Mouse (Mus musculus): ENCODE measurements at regions not wholly inside any gene's neighbourhood (a gene's known extent, or its start where the extent isn't known, plus 50 kb on each side); places are given as distances from the start of the nearest gene placed in this dataset.
A peak's percentile ranks its signal among the peaks of the same experiment; 100 is the strongest.

DNA sequence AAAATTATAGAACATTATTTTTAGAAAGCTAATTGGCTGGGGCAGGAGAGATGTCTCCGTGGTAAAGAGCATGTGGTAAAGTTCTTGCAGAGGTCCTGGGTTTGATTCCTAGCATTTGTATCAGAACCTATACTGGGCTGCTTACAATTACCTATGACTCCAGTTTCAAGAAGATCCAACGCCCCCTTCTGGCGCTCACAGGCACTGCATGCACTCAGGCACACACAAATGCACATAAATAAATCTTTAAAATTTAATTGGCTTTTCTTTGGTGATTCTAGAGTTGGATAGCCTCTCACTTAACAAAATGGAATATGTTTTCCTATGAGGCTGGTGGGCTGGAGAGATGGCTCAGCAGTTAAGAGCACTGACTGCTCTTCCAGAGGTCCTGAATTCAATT, 219.0 kb upstream of the Amigo2 start:
- no peaks in the 10 kb centered on the region for H3K36me3 ChIP-seq (ENCODE audit: insufficient read depth, low read length)
- DNase-seq (ENCODE audit: low spot score) (no peak), ATAC-seq (ENCODE audit: low FRiP score) (no peak)
- TF ChIP-seq CTCF (IDR thresholded peaks at IDR 0.05) = peak; percentile 48
- H3K4me3 ChIP-seq (ENCODE audit: low read depth, low read length) = no peak overlapping the region
- no peaks in the 10 kb centered on the region for H3K9me3 ChIP-seq (ENCODE audit: low read length)
- H3K4me1 ChIP-seq (ENCODE audit: insufficient read depth, low read length) = no peaks in the 10 kb centered on the region
- WGBS = 64% methylated on average over 3 of the region's 3 CpGs
- H3K4me2 ChIP-seq (ENCODE audit: low read depth, low read length, poor library complexity, severe bottlenecking) = no peak overlapping the region
- H3K27ac ChIP-seq (ENCODE audit: low read depth, low read length) = no peak overlapping the region
- H3K9ac ChIP-seq (replicated peaks; ENCODE audit: low read length, poor library complexity, severe bottlenecking) = no peak overlapping the region
- H3K27me3 ChIP-seq (ENCODE audit: insufficient read depth, low read length) = no peaks in the 10 kb centered on the region

DNA sequence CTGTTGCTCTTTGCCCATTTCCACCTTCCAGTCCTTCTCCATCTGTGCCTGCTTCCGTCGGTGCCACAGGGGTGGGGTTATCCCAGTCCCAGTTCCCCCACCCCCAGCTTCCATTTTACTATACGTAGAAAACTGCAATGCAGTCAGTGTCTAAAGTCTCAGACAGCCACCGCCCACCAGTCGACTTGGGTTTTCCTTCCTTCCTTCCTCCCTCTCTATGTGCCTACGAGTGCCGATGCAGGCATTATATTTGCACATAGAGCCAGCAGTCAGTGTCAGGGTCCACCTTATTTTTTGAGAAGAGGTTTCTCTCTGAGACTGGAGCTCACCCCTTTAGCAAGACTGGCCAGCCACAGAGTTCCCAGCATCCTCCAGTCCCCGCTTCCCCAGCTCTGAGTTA, 218.3 kb upstream of the Amigo2 start:
- Histone ChIP-seq H3K4me1 (ENCODE audit: insufficient read depth, low read length) (no peaks in the 10 kb centered on the region), H3K4me2 (ENCODE audit: low read depth, low read length, poor library complexity, severe bottlenecking) (no peak overlapping the region), H3K36me3 (ENCODE audit: insufficient read depth, low read length) (no peaks in the 10 kb centered on the region), H3K9ac (replicated peaks; ENCODE audit: low read length, poor library complexity, severe bottlenecking) (no peak overlapping the region), H3K27me3 (ENCODE audit: insufficient read depth, low read length) (no peaks in the 10 kb centered on the region), H3K4me3 (ENCODE audit: low read depth, low read length) (no peak overlapping the region), H3K27ac (ENCODE audit: low read depth, low read length) (no peak overlapping the region), H3K9me3 (ENCODE audit: low read length) (no peaks in the 10 kb centered on the region)
- no peak for TF ChIP-seq CTCF (IDR thresholded peaks at IDR 0.05)
- DNase-seq (ENCODE audit: low spot score) (no peak), ATAC-seq (ENCODE audit: low FRiP score) (no peak)
- WGBS = 82% methylated on average over 8 of the region's 8 CpGs

DNA sequence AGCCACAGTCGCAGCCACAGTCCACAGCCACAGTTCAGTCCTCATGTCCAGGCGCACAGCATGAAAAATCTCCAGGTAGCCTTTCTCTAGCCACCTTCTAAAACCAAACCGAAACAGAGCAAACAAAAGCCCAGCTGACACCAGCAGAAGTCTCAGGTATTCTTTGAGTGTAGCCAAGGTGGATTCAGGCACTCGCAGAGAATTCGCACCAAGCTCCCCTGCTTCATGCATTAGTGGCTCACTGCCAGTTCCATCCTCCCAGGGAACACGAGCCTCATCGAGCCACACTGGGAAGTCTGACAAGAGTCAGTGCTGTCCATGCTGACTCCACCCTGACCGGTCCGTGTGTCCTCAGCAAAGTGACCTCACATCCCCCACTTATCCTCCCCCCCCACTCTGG, 217.7 kb upstream of the Amigo2 start:
- DNase-seq (ENCODE audit: low spot score) (no peak), ATAC-seq (ENCODE audit: low FRiP score) (no peak)
- Histone ChIP-seq H3K9me3 (ENCODE audit: low read length) (no peaks in the 10 kb centered on the region), H3K4me1 (ENCODE audit: insufficient read depth, low read length) (no peaks in the 10 kb centered on the region), H3K4me2 (ENCODE audit: low read depth, low read length, poor library complexity, severe bottlenecking) (no peak overlapping the region), H3K27me3 (ENCODE audit: insufficient read depth, low read length) (no peaks in the 10 kb centered on the region), H3K36me3 (ENCODE audit: insufficient read depth, low read length) (no peaks in the 10 kb centered on the region), H3K4me3 (ENCODE audit: low read depth, low read length) (no peak overlapping the region), H3K9ac (replicated peaks; ENCODE audit: low read length, poor library complexity, severe bottlenecking) (no peak overlapping the region), H3K27ac (ENCODE audit: low read depth, low read length) (no peak overlapping the region)
- 85% methylated on average over 9 of the region's 9 CpGs for WGBS
- TF ChIP-seq CTCF (IDR thresholded peaks at IDR 0.05) = no peak

DNA sequence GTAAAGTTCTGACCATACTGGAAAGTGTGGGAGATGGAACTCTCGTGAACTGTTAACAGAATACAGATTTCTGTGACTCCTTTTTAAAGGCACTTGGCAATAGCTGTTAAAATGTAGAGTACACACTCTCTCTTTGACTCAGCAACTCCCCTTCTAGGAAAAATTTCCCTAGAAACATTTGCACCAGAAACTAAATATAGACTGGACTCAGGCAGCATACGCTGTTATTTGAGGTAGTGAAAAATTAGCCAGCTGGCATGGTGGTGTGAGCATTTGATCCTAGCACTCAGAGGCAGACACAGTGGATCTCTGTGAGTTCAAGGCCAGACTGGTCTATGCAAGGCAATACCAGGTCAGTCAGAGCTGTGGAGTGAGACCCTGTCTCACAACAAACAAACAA, 215.5 kb upstream of the Amigo2 start:
- DNase-seq (ENCODE audit: low spot score) (no peak), ATAC-seq (ENCODE audit: low FRiP score) (no peak)
- no peak for TF ChIP-seq CTCF (IDR thresholded peaks at IDR 0.05)
- Histone ChIP-seq H3K27me3 (ENCODE audit: insufficient read depth, low read length) (no peaks in the 10 kb centered on the region), H3K36me3 (ENCODE audit: insufficient read depth, low read length) (no peaks in the 10 kb centered on the region), H3K4me3 (ENCODE audit: low read depth, low read length) (no peak overlapping the region), H3K9me3 (ENCODE audit: low read length) (no peaks in the 10 kb centered on the region), H3K4me1 (ENCODE audit: insufficient read depth, low read length) (no peaks in the 10 kb centered on the region), H3K27ac (ENCODE audit: low read depth, low read length) (no peak overlapping the region), H3K9ac (replicated peaks; ENCODE audit: low read length, poor library complexity, severe bottlenecking) (no peak overlapping the region), H3K4me2 (ENCODE audit: low read depth, low read length, poor library complexity, severe bottlenecking) (no peak overlapping the region)
- 71% methylated on average over 2 of the region's 2 CpGs for WGBS

DNA sequence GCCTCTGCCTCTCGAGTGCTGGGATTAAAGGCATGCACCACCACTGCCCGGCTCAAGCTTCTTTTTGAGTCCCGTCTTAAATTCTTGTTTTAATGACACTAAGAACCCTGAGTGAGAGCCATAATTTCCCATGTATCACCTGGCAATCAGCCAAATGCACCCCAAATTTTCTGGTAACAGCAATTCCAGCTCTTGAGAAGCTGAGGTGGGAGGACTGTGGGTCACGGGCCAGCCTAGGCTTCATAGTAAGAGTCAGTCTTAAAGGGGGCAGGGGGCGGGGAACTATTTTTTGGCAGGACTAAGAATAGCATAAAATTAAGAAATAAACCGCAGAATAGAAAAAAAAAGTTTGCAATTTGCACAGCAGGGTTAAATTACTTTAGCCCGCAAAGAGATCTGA, 214.9 kb upstream of the Amigo2 start:
- 88% methylated on average over 7 of the region's 7 CpGs for WGBS
- no peak for TF ChIP-seq CTCF (IDR thresholded peaks at IDR 0.05)
- DNase-seq (ENCODE audit: low spot score) (no peak), ATAC-seq (ENCODE audit: low FRiP score) (no peak)
- no peak overlapping the region for H3K4me3 ChIP-seq (ENCODE audit: low read depth, low read length)
- H3K4me1 ChIP-seq (ENCODE audit: insufficient read depth, low read length) = no peaks in the 10 kb centered on the region
- H3K4me2 ChIP-seq (ENCODE audit: low read depth, low read length, poor library complexity, severe bottlenecking) = no peak overlapping the region
- H3K27ac ChIP-seq (ENCODE audit: low read depth, low read length) = no peak overlapping the region
- H3K9me3 ChIP-seq (ENCODE audit: low read length) = no peaks in the 10 kb centered on the region
- H3K9ac ChIP-seq (replicated peaks; ENCODE audit: low read length, poor library complexity, severe bottlenecking) = no peak overlapping the region
- H3K36me3 ChIP-seq (ENCODE audit: insufficient read depth, low read length) = no peaks in the 10 kb centered on the region
- no peaks in the 10 kb centered on the region for H3K27me3 ChIP-seq (ENCODE audit: insufficient read depth, low read length)

DNA sequence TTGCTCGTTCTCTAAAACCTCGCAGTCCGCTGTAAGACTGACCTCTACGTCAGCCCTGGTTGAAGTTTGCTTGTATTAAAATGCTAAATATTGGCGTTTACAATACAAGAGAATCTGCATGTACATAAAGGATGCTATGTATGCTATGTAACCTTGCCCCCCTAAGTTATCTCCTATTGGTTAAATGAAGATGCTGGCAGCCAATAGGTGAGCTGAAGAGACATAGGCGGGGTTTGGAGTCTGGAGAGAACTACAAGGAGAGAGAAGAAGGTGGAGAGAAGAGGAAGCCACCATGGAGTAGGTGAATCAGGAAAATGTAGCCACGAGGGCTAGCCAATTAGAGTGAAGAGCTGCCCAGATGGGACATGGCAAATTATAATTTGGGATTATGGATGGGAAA, 214.0 kb upstream of the Amigo2 start:
- H3K36me3 ChIP-seq (ENCODE audit: insufficient read depth, low read length) = no peaks in the 10 kb centered on the region
- no peaks in the 10 kb centered on the region for H3K27me3 ChIP-seq (ENCODE audit: insufficient read depth, low read length)
- no peak overlapping the region for H3K9ac ChIP-seq (replicated peaks; ENCODE audit: low read length, poor library complexity, severe bottlenecking)
- H3K4me1 ChIP-seq (ENCODE audit: insufficient read depth, low read length) = no peaks in the 10 kb centered on the region
- no peak overlapping the region for H3K4me3 ChIP-seq (ENCODE audit: low read depth, low read length)
- 83% methylated on average over 7 of the region's 7 CpGs for WGBS
- DNase-seq (ENCODE audit: low spot score) = no peak
- TF ChIP-seq CTCF (IDR thresholded peaks at IDR 0.05) = no peak
- H3K27ac ChIP-seq (ENCODE audit: low read depth, low read length) = no peak overlapping the region
- H3K9me3 ChIP-seq (ENCODE audit: low read length) = no peaks in the 10 kb centered on the region
- no peak for ATAC-seq (ENCODE audit: low FRiP score)
- no peak overlapping the region for H3K4me2 ChIP-seq (ENCODE audit: low read depth, low read length, poor library complexity, severe bottlenecking)

DNA sequence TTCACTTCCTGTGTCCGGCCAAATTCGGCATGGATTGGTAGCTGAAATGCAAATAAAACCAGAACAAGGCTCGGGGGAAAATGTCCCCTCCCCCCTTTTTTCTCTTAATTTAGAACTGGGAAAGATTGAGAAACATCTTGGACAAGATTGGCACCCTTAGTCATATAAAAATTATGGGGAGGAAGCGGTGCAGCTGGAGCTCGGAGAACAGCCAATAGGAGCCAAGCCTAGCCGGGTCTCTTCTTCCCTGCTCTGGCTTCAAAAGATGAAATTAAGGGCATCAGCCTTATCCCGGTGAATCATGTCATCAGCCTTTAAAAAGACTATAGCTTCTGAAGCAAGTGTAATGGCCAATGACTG, 213.3 kb upstream of the Amigo2 start:
- no peak overlapping the region for H3K27ac ChIP-seq (ENCODE audit: low read depth, low read length)
- no peak for TF ChIP-seq CTCF (IDR thresholded peaks at IDR 0.05)
- WGBS = 89% methylated on average over 7 of the region's 7 CpGs

More for the DNA sequence above, 213.3 kb upstream of the Amigo2 start:
- Histone ChIP-seq H3K4me1 (ENCODE audit: insufficient read depth, low read length) (no peaks in the 10 kb centered on the region), H3K27me3 (ENCODE audit: insufficient read depth, low read length) (no peaks in the 10 kb centered on the region), H3K9me3 (ENCODE audit: low read length) (no peaks in the 10 kb centered on the region), H3K36me3 (ENCODE audit: insufficient read depth, low read length) (no peaks in the 10 kb centered on the region), H3K4me3 (ENCODE audit: low read depth, low read length) (no peak overlapping the region), H3K9ac (replicated peaks; ENCODE audit: low read length, poor library complexity, severe bottlenecking) (no peak overlapping the region), H3K4me2 (ENCODE audit: low read depth, low read length, poor library complexity, severe bottlenecking) (no peak overlapping the region)
- DNase-seq (ENCODE audit: low spot score) (no peak), ATAC-seq (ENCODE audit: low FRiP score) (no peak)
